In genomic region chr2:89948564-89948963, GRCm38 (mm10) we compare ENCODE assay signal across 22 mouse cellular contexts. TPM values are rescaled to one million over a fixed set of nuclear protein-coding genes. Genes with fewer than 3 reads are reported as not detected.
"Had no signal": no experiment of that assay in that cellular context is flagged by ENCODE, and none has a peak within 500 bp of the region (broad histone marks: within the 10 kb centered on the region; RNA-seq: fewer than 3 reads in every experiment).

Gene Olfr1259, minus strand, starts transcription at chr2:89948664.

- H3K4me3 ChIP-seq: neural tube, embryonic 12.5 days; neural tube, embryonic 13.5 days; neural tube, embryonic 15.5 days; stomach, embryonic 15.5 days had no signal

- DNase-seq: retina, postnatal 1 day; right cerebral cortex, adult 18-20 months; right cerebral cortex, postnatal 14 days; right cerebral cortex, postnatal 25 days; right cerebral cortex, postnatal 4 days; spleen, adult 18-20 months; thymus, adult 18-20 months; thymus, adult 2 months; thymus, postnatal 14 days; thymus, postnatal 25 days; thymus, postnatal 36 days; thymus, postnatal 4 days had no signal

- H3K27me3 ChIP-seq: neural tube, embryonic 12.5 days; neural tube, embryonic 13.5 days; neural tube, embryonic 15.5 days; stomach, embryonic 15.5 days had no signal

- H3K4me2 ChIP-seq: neural tube, embryonic 12.5 days; neural tube, embryonic 13.5 days; neural tube, embryonic 15.5 days; stomach, embryonic 15.5 days had no signal

- H3K36me3 ChIP-seq: neural tube, embryonic 12.5 days; neural tube, embryonic 13.5 days; neural tube, embryonic 15.5 days; stomach, embryonic 15.5 days had no signal

RNA-seq across cellular contexts. Expression of gene Olfr1259, which starts in this region (rescaled TPM):
- polyA plus RNA-seq: neural tube, embryonic 12.5 days; neural tube, embryonic 13.5 days; neural tube, embryonic 14.5 days; neural tube, embryonic 15.5 days; spleen, adult 2 months; stomach, embryonic 14.5 days; stomach, embryonic 15.5 days; stomach, embryonic 16.5 days; stomach, postnatal 0 days; thymus, adult 2 months; thymus, postnatal 0 days had no signal
